Mouse (Mus musculus) heart, postnatal 25 days (tissue): Measurements from ENCODE around the gene Hspb1. TPM values are rescaled to one million over a fixed set of nuclear protein-coding genes. Genes with fewer than 3 reads are reported as not detected.

ENCODE experiments used
- DNase-seq: peaks from one replicate; pipeline ENCODE4 v3.0.0; 2022; ENCODE audit warnings: low spot score
- intact Hi-C: fragments of 180-260 bp; cut with DNase I; formaldehyde crosslinking; loops from one replicate; pipeline ENCODE4 v1.15.1; 2025
- total RNA-seq, 2 experiments: library from RNA; stranded (reverse); gene quantifications; 2 replicates each; pipeline ENCODE4 v1.2.3; 2021

The Hspb1 gene
- total RNA-seq, 2 experiments from 2014 or later, result 385 to 513 TPM

- intact Hi-C loops, result loop anchor here (1.0 kb wide), 2 partner anchors 23 to 30 kb away; no protein-coding TSS in a partner anchor
- peak; percentile 96 for DNase-seq
These were observed 46.9 kb downstream of the Hspb1 start, which contains the start of gene Ywhag for GRCm38 (mm10) chr5:135934481-135935175. Ywhag (minus strand) TSS chr5:135934616.

- no peak for DNase-seq
- intact Hi-C loops, result loop anchor here (1.0 kb wide), 2 partner anchors 22 to 31 kb away; no protein-coding TSS in a partner anchor
These were observed 47.4 kb downstream of the Hspb1 start for GRCm38 (mm10) chr5:135935176-135935523.

GRCm38 (mm10) chr5:135935641-135936190 is 48.0 kb downstream of the Hspb1 start:
- intact Hi-C loops, result loop anchor here (1.0 to 2.0 kb wide), 3 partner anchors 15 to 31 kb away; no protein-coding TSS in a partner anchor
- no peak for DNase-seq

Other genes starting within 250 kb of the Hspb1 start
- 10 to 100 TPM; 50.7 to 65.8 TPM for gene Por, start 217.9 kb upstream of the Hspb1 start, total RNA-seq
- 10 to 100 TPM; 11.8 to 13.3 TPM for gene Tmem120a, start 143.5 kb upstream of the Hspb1 start, total RNA-seq
- not detected for gene Styxl1, start 109.5 kb upstream of the Hspb1 start, total RNA-seq
- gene Mdh2, start 109.4 kb upstream of the Hspb1 start, total RNA-seq, result 1,000 to 10,000 TPM; 1,992 to 2,010 TPM
- gene Srrm3, start 81.0 kb upstream of the Hspb1 start, total RNA-seq, result not detected
- gene Ywhag, start 46.7 kb downstream of the Hspb1 start, total RNA-seq, result 100 to 1,000 TPM; 285 to 296 TPM
- under 1 TPM; 0.28 to 0.68 TPM for gene Ssc4d, start 86.6 kb downstream of the Hspb1 start, total RNA-seq
- not detected for gene Zp3, start 92.2 kb downstream of the Hspb1 start, total RNA-seq
- gene Dtx2, start 106.9 kb downstream of the Hspb1 start, total RNA-seq, result 1 to 10 TPM; 7.9 to 8.4 TPM
- gene Upk3b, start 150.6 kb downstream of the Hspb1 start, total RNA-seq, result 10 to 100 TPM; 20.0 to 28.8 TPM
- gene Upk3bl, start 166.6 kb downstream of the Hspb1 start, total RNA-seq, result not detected
- 1 to 10 TPM; 6.5 to 7.2 TPM for gene Rasa4, start 196.0 kb downstream of the Hspb1 start, total RNA-seq
- gene Polr2j, start 228.7 kb downstream of the Hspb1 start, total RNA-seq, result 10 to 100 TPM; 64.4 to 71.9 TPM
- 1 to 10 TPM; 5.0 to 6.3 TPM for gene Lrwd1, start 248.2 kb downstream of the Hspb1 start, total RNA-seq
- gene Alkbh4, start 248.2 kb downstream of the Hspb1 start, total RNA-seq, result 1 to 10 TPM; 5.3 to 6.0 TPM